Mouse (Mus musculus) layer of hippocampus, postnatal 10 days (tissue): ENCODE measurements at regions not wholly inside any gene's neighbourhood (a gene's known extent, or its start where the extent isn't known, plus 50 kb on each side); places are given as distances from the start of the nearest gene placed in this dataset.

Source experiments
- DNase-seq, 2 experiments: peaks; one replicate each; pipeline ENCODE4 v3.0.0; 2021; ENCODE audit warnings: low spot score in 2 of 2

DNA sequence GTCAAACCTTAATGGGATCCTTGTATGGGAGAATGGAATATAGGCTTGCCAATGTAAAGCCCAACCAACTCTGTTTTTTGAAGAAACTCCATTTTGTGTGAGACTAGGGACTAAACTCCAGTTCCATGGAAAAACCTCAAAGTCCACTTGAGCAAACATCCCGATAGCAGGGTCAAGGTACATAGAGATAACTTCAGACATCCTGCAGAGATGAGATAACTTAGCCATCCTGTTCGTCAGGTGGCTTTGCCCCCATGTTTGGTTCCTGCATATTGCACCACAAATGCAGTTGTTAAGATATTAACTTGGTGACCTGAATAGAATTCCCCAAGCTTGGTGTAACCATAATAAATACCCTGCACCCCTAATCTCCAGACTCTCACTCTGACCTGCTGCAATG, 154.5 kb upstream of the Dab2 start:
- no peak for DNase-seq

DNA sequence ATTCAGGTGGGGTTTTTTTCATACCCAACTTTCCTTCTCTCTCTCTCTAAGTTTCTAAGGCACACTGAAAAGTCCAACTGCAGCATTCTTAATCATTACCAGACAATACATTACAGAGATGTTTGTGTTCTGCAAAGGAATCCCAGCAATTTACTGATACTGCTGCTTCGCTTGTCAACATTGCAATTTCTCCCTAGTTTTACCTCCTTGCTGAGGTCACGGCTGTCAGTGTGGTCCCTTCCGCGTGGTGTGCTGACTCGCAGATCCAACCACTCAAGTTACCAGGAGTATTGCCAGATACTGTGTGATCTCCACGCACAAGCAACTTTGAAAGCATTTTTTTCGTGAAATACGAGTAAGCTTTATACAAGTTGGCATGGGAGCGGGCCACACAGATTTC, 144.9 kb upstream of the Dab2 start:
- DNase-seq: no peak

DNA sequence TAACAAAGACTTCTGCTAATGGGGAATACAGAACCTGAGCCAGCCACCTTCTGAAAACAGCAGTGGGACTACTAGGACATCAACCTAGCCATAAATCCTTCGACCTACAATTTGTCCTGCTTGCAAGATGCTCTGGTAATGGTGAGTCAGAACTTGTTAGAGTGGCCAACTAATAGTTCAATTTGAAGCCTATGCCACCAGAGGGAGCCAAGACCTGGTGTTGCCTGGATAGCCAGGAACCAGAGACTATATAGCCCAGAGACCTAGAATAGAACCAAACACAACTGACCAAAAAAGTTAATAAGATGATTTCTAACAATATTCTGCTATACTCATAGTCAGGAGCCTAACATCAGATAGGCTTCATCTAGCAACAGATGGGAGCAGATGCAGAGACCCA, 119.3 kb upstream of the Dab2 start:
- no peak for DNase-seq

- DNase-seq: no peak
These were observed 116.0 kb upstream of the Dab2 start for GRCm38 (mm10) chr15:6183627-6184026.

GRCm38 (mm10) chr15:6191845-6192244, 107.7 kb upstream of the Dab2 start:
- DNase-seq: no peak

DNA sequence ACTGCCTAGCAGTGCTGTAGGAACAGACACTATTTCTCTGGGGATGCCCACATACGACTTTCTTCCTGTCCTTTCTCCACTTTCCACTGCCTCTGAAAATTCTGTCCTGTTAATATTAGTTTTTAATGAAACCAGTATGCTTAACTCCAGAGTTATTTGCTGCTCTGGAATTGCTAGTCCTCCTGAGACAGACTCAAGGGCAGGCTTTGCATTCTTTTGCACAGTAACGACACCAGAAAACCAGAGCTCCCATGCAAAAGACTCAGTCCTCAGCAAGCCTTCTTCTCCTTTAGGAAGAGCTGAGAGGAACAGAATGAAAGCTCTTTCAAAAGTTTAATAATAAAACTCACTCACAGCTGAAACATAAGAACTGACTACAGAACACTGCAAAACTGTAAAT, 92.3 kb upstream of the Dab2 start:
- no peak for DNase-seq

DNA sequence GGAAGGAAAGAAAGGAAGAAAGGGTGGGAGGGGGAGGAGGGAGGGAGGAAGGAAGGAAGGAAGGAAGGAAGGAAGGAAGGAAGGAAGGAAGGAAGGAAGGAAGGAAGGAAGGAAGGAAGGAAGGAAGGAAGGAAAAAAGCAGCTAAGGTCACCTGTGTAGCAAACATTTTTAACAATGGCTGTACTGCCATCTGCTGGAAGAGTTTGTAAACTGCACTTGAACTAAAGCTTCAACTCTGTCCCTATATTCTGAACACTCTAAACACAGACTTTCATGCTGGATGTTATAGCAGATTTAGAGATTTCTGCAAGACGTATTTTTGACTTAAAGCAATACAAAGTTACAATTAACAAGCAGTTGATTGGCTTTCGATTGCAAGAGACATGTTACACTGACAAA, 90.3 kb upstream of the Dab2 start:
- DNase-seq: peak; percentile 44 to 52

- no peak for DNase-seq
These were observed 81.5 kb upstream of the Dab2 start for GRCm38 (mm10) chr15:6218087-6218486.

GRCm38 (mm10) chr15:6225227-6225626, 74.4 kb upstream of the Dab2 start:
- DNase-seq: no peak

DNA sequence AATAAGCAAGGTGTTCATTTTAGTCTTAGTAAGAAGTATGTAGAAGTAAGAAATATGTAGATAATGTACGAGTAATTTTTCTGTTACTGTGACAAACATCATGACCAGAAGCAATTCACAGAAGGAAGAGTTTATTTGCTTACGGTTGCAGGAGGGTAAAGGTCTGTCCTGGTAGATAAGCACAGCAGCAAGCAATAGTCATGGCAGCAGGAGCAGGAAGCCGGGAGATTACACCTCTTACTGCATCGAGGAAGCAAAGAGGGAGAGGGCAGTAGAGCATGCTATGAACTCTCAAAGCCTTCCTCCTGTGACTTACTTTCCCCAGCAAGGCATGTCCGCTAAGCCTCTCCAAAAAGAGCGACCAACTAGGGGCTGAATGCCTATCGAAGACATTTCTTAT, 69.0 kb upstream of the Dab2 start:
- no peak for DNase-seq

DNA sequence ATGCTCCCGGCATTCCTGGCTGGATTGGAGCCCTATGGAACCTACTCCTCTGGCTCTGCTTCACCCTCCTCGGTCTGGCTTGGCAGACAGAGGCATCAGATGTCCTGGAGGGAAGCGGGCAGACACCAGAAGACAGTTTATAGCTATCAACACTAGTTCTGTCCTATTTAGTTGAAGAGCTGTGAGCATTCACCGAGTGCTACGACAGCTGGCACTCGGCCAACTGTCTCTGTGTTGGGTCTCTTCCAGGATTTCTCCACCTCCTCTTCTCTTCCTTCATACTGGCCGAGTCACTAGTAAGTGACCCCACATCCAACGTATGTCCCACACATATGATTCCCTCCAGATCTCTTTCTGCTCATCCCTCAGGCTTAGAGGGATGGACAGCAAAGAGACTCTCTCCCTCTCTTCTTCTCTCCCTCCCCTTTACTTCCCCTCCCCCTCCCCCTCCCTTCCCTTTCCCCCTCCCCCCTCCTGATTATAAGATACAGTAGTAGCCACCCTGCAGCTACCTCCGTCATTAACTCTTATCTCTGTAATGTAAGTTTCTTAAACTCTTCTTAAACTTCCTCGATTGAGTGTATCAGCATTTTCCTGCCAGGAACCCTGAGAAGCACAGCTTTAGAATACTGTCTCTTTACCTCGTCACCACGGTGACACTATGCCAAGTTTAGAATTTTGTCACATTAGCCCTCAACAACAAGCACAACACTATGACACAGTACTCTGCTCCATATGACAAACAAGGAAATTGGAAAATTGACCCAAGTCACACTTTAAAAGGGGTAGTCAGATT, 68.1 kb upstream of the Dab2 start:
- DNase-seq: peak; percentile 6 to 28

- no peak for DNase-seq
These were observed 66.0 kb upstream of the Dab2 start for GRCm38 (mm10) chr15:6233621-6234020.

DNA sequence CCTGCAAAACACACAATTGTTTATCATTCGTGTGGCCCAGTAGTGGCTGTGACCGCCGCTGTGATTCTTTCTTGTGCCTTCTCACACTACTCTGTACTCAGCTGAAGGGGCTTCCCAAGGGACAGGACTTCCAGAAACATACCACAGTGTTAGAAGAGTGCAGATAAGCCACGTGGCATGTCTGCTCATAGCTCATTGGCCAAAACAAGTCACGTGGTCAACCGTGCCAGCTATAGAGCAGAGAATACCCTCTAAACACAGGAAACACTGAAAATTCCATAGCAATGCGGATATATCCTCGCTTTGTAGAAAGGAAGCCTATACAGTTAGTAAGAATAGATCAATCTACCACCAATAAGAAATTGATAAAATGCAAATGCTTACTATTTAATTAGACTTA, 63.0 kb upstream of the Dab2 start:
- DNase-seq: no peak

- DNase-seq: no peak
These were observed 61.9 kb upstream of the Dab2 start for GRCm38 (mm10) chr15:6237726-6238125.

DNA sequence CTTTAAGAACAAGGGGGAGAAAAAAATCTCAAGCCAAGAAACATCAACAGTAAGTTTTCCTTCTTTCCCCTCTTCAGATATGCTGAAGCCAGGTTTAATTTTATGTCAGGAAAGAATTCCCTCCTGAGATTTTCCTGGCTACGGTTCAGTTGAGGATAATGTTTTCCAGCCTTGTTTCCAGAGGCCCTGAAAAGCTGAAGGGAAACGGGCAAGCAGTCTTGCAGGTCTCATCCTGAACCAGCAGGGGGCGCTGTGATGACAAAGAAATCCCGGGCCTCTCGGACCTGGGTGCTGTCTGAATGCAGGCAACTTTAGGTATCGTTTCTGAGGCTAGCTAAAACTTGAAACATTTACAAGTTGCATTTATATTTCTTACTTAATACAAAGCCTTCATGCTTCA, 61.5 kb upstream of the Dab2 start:
- peak; percentile 86 to 90 for DNase-seq

DNA sequence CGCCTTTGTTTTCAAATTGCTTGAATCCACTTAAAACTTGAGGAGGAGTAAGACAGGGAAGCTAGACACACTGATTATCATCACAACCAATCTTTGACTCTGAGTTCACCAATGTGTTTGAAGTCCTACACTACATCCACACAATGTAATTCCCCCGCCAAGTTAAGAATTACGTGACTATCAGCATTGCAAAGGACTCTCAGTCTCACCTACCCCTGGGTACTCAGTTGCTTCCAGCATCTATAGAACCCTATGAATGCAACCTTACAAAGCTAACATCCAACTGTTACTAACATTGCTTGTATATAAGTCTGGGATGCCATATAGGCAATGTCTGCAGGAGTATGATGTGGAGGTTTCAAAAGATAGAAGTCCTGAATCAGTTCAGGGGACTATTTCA, 60.8 kb upstream of the Dab2 start:
- no peak for DNase-seq

GRCm38 (mm10) chr15:6242132-6242531, 57.5 kb upstream of the Dab2 start:
- DNase-seq: no peak

DNA sequence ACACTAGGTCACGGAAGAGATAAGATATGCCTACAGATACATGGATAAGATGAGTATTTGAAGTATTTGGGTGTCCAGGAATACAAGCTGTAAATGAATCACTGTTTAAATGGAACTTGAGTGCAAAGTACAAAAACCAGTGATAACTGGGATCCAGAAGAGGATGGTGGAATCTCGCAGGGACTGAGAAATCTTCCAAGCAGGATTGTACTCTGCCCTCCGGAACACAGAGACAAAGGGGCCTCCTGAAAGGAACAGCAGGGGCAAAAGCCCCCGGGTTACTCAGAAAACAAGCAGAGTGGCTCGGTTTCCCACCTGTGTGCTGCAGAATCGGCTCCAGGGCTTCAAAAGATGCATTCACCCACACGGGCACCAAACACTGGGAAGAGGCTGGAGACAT, 55.2 kb upstream of the Dab2 start:
- DNase-seq: no peak

DNA sequence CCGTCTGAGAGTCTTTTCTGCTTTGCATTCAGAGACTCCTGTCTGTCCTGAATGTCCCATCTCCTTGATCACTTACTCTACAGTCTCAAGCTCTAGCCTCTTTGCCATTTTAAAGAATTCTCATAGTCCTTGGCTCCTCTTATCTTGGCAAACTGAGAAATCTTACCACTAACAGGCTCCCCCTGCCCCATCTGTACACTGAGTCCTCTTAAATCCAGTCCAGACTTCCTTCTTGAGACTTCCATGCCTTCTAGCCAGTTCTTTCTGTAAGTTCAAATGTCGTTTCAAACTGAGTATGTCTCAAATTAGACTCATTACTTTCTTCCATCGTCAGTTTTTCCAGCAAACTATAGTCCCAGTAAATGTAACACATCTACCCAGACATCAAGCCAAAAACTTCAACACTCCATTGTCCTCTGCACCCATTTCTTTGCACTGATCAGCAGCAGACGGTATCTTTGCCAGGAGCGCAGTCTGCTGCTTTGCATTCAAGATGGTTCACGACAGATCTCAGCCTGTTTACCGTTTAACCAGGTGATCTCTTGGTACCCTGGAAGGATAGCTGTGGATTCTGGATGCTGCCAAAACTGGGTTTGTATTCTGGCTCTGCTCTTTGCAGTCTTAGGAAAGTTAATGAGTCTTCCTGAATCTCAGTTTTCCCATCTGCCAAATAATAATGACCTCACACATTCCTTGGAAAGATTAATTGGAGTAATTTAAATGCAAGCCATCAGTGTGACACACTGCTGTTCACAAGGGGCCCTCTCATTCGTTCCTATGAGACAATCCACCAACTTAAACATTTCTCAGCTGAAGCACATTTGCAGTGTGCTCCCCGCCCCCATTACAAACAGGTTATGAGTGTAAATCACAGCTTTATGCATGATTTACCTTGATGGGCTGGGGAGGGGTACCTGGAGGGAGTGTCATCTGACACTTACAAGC, 53.4 kb upstream of the Dab2 start:
- no peak for DNase-seq

DNA sequence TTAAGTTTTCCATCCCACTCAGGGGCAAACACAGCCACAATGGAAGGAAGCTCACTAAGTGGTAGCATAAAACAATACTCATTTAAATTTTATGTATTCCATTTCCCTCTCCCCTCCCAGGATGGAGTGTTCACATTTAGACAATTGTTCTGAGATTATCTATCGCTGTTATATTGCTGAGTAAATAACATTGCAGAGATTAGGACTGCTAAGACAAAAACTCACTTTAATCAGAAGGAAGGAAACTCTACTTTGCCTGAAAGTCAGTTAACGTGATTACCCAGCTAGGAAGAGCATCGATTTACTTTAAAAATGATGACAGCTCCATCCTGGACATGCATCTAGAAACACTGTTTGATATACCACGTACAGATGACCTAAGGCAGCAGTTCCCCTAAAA, 51.1 kb upstream of the Dab2 start:
- DNase-seq: no peak
